ENCODE assay signal across 20 mouse cellular contexts in the genomic region with DNA sequence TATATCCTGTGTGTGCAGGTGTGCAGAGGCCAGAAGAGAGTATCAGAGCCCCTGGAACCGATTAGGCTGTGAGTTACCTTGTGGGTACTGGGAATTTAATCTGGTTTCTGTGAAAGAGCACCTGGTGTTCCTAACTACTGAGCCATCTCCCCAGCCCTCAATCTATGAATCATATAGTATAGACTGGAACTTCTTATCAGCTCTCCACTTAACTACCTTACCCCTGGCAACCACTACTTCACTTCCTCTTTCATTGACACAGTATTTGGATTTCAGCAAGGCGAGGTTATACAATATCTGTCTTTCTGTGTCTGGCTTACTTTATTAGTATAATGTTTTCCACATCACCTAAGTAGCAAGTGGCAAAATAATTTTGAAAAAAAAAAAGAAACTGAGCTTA.
A peak's percentile ranks its signal among the peaks of the same experiment; 100 is the strongest.
DNase-seq lines count a peak whose midpoint lies in the region; ATAC-seq and TF ChIP-seq lines count a peak whose summit lies in the region.
"Had no signal": no experiment of that assay in that cellular context is flagged by ENCODE, and none has a peak within 500 bp of the region (broad histone marks: within the 10 kb centered on the region; RNA-seq: fewer than 3 reads in every experiment).

No protein-coding gene starts in this region.

- ATAC-seq in activated CD4-positive, CD25-positive, alpha-beta regulatory T cell, adult 4 months = no peak
- ATAC-seq: forebrain, embryonic 16.5 days; hindbrain, postnatal 0 days had no signal

- peak overlapping the region; percentile 25; the same call in 1 of the 2 replicates for H3K27ac ChIP-seq in layer of hippocampus, adult 2 months
- no peak overlapping the region for H3K27ac ChIP-seq in hindbrain, embryonic 10.5 days
- H3K27ac ChIP-seq: embryonic facial prominence, embryonic 13.5 days; forebrain, embryonic 12.5 days; heart, embryonic 13.5 days; hindbrain, embryonic 13.5 days; hindbrain, postnatal 0 days had no signal

- no peak for DNase-seq in layer of hippocampus, adult 2 months (ENCODE audit: low spot score in 2 of 2)
- DNase-seq in layer of hippocampus, adult 8-10 months (ENCODE audit: low spot score in 2 of 2) = no peak
- peak; percentile 27 for DNase-seq in MEL-GATA-1-ER (ENCODE audit: extremely low read depth, low read depth)
- peak; percentile 19 for DNase-seq in large intestine, adult 2 months (ENCODE audit: low read depth, low spot score)
- no peak for DNase-seq in embryo, embryonic 10.5 days (ENCODE audit: low spot score)
- DNase-seq in hindbrain, embryonic 10.5 days (ENCODE audit: low spot score) = no peak
- DNase-seq in ovary, postnatal 36 days (ENCODE audit: low spot score) = no peak
- DNase-seq: adrenal gland, adult 8-10 months; adrenal gland, postnatal 36 days; cerebellum, adult 2 months; cerebellum, postnatal 10 days; gastrocnemius, postnatal 10 days; heart, postnatal 36 days had no signal

- 23% methylated on average over 2 of the region's 2 CpGs for WGBS in large intestine, adult 2 months
- 82% methylated on average over 2 of the region's 2 CpGs for WGBS in hindbrain, embryonic 10.5 days

- no peaks in the 10 kb centered on the region for H3K4me1 ChIP-seq in hindbrain, embryonic 10.5 days (replicated peaks)
- H3K4me1 ChIP-seq: embryonic facial prominence, embryonic 13.5 days; forebrain, embryonic 12.5 days; heart, embryonic 13.5 days; hindbrain, embryonic 13.5 days had no signal

- no peak for TF ChIP-seq CTCF in layer of hippocampus, adult 2 months (conservative IDR thresholded peaks at IDR 0.05)

- H3K9me3 ChIP-seq in hindbrain, embryonic 10.5 days = no peaks in the 10 kb centered on the region
- H3K9me3 ChIP-seq: embryonic facial prominence, embryonic 13.5 days; forebrain, embryonic 12.5 days; heart, embryonic 13.5 days; hindbrain, embryonic 13.5 days had no signal

- H3K4me3 ChIP-seq in layer of hippocampus, adult 2 months = no peak overlapping the region
- no peak overlapping the region for H3K4me3 ChIP-seq in hindbrain, embryonic 10.5 days
- H3K4me3 ChIP-seq: embryonic facial prominence, embryonic 13.5 days; forebrain, embryonic 12.5 days; heart, embryonic 13.5 days; hindbrain, embryonic 13.5 days had no signal

- H3K27me3 ChIP-seq in hindbrain, embryonic 10.5 days (ENCODE audit: insufficient read depth, poor library complexity, severe bottlenecking) = no peaks in the 10 kb centered on the region
- H3K27me3 ChIP-seq: embryonic facial prominence, embryonic 13.5 days; forebrain, embryonic 12.5 days; heart, embryonic 13.5 days; hindbrain, embryonic 13.5 days had no signal

- H3K36me3 ChIP-seq in hindbrain, embryonic 10.5 days = no peaks in the 10 kb centered on the region
- H3K36me3 ChIP-seq: embryonic facial prominence, embryonic 13.5 days; forebrain, embryonic 12.5 days; heart, embryonic 13.5 days; hindbrain, embryonic 13.5 days had no signal

Comparison
In these comparisons a context has a peak if more than half of its experiments do, and no peak if none do; other contexts are left out.
1. DNase-seq: peak in MEL-GATA-1-ER (single experiment) and large intestine, adult 2 months (single experiment); none in layer of hippocampus, adult 2 months (0 of 2), layer of hippocampus, adult 8-10 months (0 of 2), embryo, embryonic 10.5 days (single experiment), hindbrain, embryonic 10.5 days (single experiment) and ovary, postnatal 36 days (single experiment).